Mouse (Mus musculus): ENCODE measurements at regions not wholly inside any gene's neighbourhood (a gene's known extent, or its start where the extent isn't known, plus 50 kb on each side); places are given as distances from the start of the nearest gene placed in this dataset.

GRCm38 (mm10) chr3:38397615-38397956 is 87.1 kb downstream of the Ankrd50 start:
- no peak for TF ChIP-seq USF2 (IDR thresholded peaks at IDR 0.05; ENCODE audit: borderline replicate concordance in 1 of 2, insufficient read depth in 1 of 2, low read depth in 1 of 2, low read length in 2 of 2)
- no peak for TF ChIP-seq MAX (IDR thresholded peaks at IDR 0.05; ENCODE audit: low read length)
- no peak for TF ChIP-seq E2F4 (IDR thresholded peaks at IDR 0.05; ENCODE audit: borderline replicate concordance, low read depth, low read length)
- no peak for TF ChIP-seq POLR2AphosphoS2 (IDR thresholded peaks at IDR 0.05; ENCODE audit: low read length)
- TF ChIP-seq GABPA (IDR thresholded peaks at IDR 0.05; ENCODE audit: low read depth, low read length): no peak
- no peak for TF ChIP-seq UBTF (IDR thresholded peaks at IDR 0.05; ENCODE audit: borderline replicate concordance, insufficient read depth, low read depth, low read length)
- no peak for TF ChIP-seq MYC (IDR thresholded peaks at IDR 0.05; ENCODE audit: low read depth, low read length)
- TF ChIP-seq POLR2A (IDR thresholded peaks at IDR 0.05; ENCODE audit: control insufficient read depth in 1 of 2, insufficient read depth in 1 of 2, low read depth in 1 of 2, low read length in 2 of 2, poor library complexity in 1 of 2): no peak
- no peak for TF ChIP-seq MEF2A (IDR thresholded peaks at IDR 0.05; ENCODE audit: extremely low read depth, insufficient replicate concordance, low read depth, low read length, poor library complexity, severe bottlenecking)
- no peak for TF ChIP-seq NELFE (IDR thresholded peaks at IDR 0.05; ENCODE audit: low read depth, low read length)
- TF ChIP-seq HCFC1 (IDR thresholded peaks at IDR 0.05; ENCODE audit: low read depth, low read length): no peak
- no peak for TF ChIP-seq NRF1 (IDR thresholded peaks at IDR 0.05; ENCODE audit: insufficient read depth, low read depth, low read length, poor library complexity, severe bottlenecking)
- TF ChIP-seq POLR2AphosphoS5 (IDR thresholded peaks at IDR 0.05; ENCODE audit: borderline replicate concordance, low read depth, low read length): no peak
- no peak for TF ChIP-seq TAL1 (IDR thresholded peaks at IDR 0.05; ENCODE audit: low read length)
- TF ChIP-seq GATA1 (IDR thresholded peaks at IDR 0.05; ENCODE audit: low read depth, low read length): no peak
- no peak for TF ChIP-seq ETS1 (IDR thresholded peaks at IDR 0.05; ENCODE audit: low read depth, low read length)
- H3K9ac ChIP-seq (ENCODE audit: control insufficient read depth, low read depth, low read length, poor library complexity, severe bottlenecking): no peak overlapping the region
- no peaks in the 10 kb centered on the region for H3K9me3 ChIP-seq (replicated peaks; ENCODE audit: insufficient read depth, low read length)
- DNase-seq (ENCODE audit: low read depth, low spot score): no peak
- H3K36me3 ChIP-seq (ENCODE audit: control insufficient read depth in 1 of 2, insufficient read depth in 2 of 2, low read length in 2 of 2): no peaks in the 10 kb centered on the region
- no peak overlapping the region for H3K27ac ChIP-seq (ENCODE audit: control insufficient read depth, low read depth, low read length)
- no peaks in the 10 kb centered on the region for H3K79me2 ChIP-seq (ENCODE audit: control insufficient read depth, insufficient read depth, low read length, poor library complexity)
- H3K4me3 ChIP-seq (ENCODE audit: control insufficient read depth in 1 of 2, insufficient read depth in 1 of 2, low read depth in 2 of 2, low read length in 2 of 2): no peak overlapping the region
- H3K4me1 ChIP-seq (ENCODE audit: control insufficient read depth in 1 of 2, insufficient read depth in 2 of 2, low read length in 2 of 2): no peaks in the 10 kb centered on the region
- no peaks in the 10 kb centered on the region for H3K27me3 ChIP-seq (ENCODE audit: control insufficient read depth in 1 of 2, insufficient read depth in 2 of 2, low read length in 2 of 2)

GRCm38 (mm10) chr3:38396760-38397614 is 87.7 kb downstream of the Ankrd50 start:
- TF ChIP-seq CTCF (IDR thresholded peaks at IDR 0.05 in 2 of 3, conservative IDR thresholded peaks at IDR 0.05 in 1 of 3; ENCODE audit: control insufficient read depth in 1 of 3, insufficient read depth in 1 of 3, low read depth in 2 of 3, low read length in 3 of 3, poor library complexity in 1 of 3, severe bottlenecking in 1 of 3): no peak
- no peak for TF ChIP-seq ZMIZ1 (IDR thresholded peaks at IDR 0.05; ENCODE audit: low read depth, low read length)
- no peak for TF ChIP-seq SIN3A (IDR thresholded peaks at IDR 0.05; ENCODE audit: low read length)
- TF ChIP-seq RAD21 (IDR thresholded peaks at IDR 0.05; ENCODE audit: low read depth, low read length): no peak
- no peak for TF ChIP-seq RCOR1 (IDR thresholded peaks at IDR 0.05; ENCODE audit: low read depth, low read length)
- TF ChIP-seq ZKSCAN1 (IDR thresholded peaks at IDR 0.05; ENCODE audit: low read depth, low read length): no peak
- TF ChIP-seq POLR2A (IDR thresholded peaks at IDR 0.05; ENCODE audit: control insufficient read depth in 1 of 2, insufficient read depth in 1 of 2, low read depth in 1 of 2, low read length in 2 of 2, poor library complexity in 1 of 2): no peak
- no peak for TF ChIP-seq SMC3 (IDR thresholded peaks at IDR 0.05; ENCODE audit: low read depth, low read length)
- no peak for TF ChIP-seq TBP (IDR thresholded peaks at IDR 0.05; ENCODE audit: low read depth, low read length)
- TF ChIP-seq EP300 (IDR thresholded peaks at IDR 0.05; ENCODE audit: low read depth in 1 of 2, low read length in 2 of 2): no peak
- no peak for TF ChIP-seq NRF1 (IDR thresholded peaks at IDR 0.05; ENCODE audit: insufficient read depth, low read depth, low read length, poor library complexity, severe bottlenecking)
- TF ChIP-seq TAL1 (IDR thresholded peaks at IDR 0.05; ENCODE audit: low read length): no peak
- Histone ChIP-seq H3K27me3 (ENCODE audit: control insufficient read depth in 1 of 2, insufficient read depth in 2 of 2, low read length in 2 of 2) (no peaks in the 10 kb centered on the region), H3K27ac (ENCODE audit: control insufficient read depth, low read depth, low read length) (no peak overlapping the region), H3K79me2 (ENCODE audit: control insufficient read depth, insufficient read depth, low read length, poor library complexity) (no peaks in the 10 kb centered on the region), H3K9me3 (replicated peaks; ENCODE audit: insufficient read depth, low read length) (no peaks in the 10 kb centered on the region), H3K4me3 (ENCODE audit: control insufficient read depth in 1 of 2, insufficient read depth in 1 of 2, low read depth in 2 of 2, low read length in 2 of 2) (no peak overlapping the region), H3K4me1 (ENCODE audit: control insufficient read depth in 1 of 2, insufficient read depth in 2 of 2, low read length in 2 of 2) (no peaks in the 10 kb centered on the region), H3K9ac (ENCODE audit: control insufficient read depth, low read depth, low read length, poor library complexity, severe bottlenecking) (no peak overlapping the region), H3K36me3 (ENCODE audit: control insufficient read depth in 1 of 2, insufficient read depth in 2 of 2, low read length in 2 of 2) (no peaks in the 10 kb centered on the region)
- no peak for DNase-seq (ENCODE audit: low read depth, low spot score)
